Mouse (Mus musculus): ENCODE measurements around the gene Nudt14.

Gene Nudt14

GRCm38 (mm10) chr12:112912951-112913745 lies 28.8 kb downstream of the Nudt14 start:
- no peak for DNase-seq

- no peak for DNase-seq
Measured at GRCm38 (mm10) chr12:112911701-112912100, 30.2 kb downstream of the Nudt14 start.

GRCm38 (mm10) chr12:112908991-112909390 lies 32.9 kb downstream of the Nudt14 start:
- DNase-seq: no peak

DNA sequence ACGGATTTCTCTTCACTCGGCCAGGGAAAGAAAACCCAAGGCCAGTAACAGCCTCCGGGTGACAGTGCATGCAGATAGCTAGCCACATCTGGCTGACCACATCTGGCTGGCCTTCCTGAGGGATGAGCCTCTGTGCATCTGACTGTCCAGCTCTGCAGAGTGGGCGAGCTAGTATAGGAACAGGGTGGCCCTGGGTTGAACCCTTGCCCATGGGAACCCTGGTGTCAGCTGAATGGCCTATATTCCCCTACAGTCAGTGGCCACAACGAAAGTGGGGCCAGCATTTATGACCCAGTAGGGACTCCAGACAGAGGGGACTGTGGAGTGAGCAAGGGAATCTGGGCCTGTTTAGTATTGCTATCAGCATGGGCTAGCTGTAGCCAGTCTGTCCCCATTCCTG lies 36.9 kb downstream of the Nudt14 start:
- no peak for DNase-seq

DNA sequence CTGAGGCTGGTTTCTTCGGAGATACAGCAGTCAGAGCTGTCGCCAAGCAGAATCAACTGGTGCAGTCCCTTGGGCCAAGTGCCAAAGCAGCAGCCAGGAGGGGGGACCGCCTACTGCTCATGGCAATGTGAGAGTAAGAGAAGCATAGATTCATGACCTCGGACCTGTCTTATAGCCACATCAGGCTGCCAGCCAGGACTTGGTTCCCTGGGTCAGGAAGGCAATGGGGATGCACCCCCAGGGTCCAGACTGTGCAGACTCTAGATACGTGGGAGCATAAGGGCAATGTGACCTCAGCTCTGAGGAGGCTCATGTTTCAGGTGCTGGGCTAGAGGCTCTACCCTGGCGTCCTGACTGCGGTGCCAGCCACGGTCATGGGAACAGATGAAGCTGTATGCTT lies 38.0 kb downstream of the Nudt14 start:
- no peak for DNase-seq

- DNase-seq: no peak
Measured at GRCm38 (mm10) chr12:112900641-112901040, 41.3 kb downstream of the Nudt14 start.

- no peak for DNase-seq
Measured at GRCm38 (mm10) chr12:112898960-112899359, 43.0 kb downstream of the Nudt14 start.

- DNase-seq: no peak
Measured at GRCm38 (mm10) chr12:112898351-112898750, 43.6 kb downstream of the Nudt14 start.

- DNase-seq: peak; percentile 56 to 77
Measured at GRCm38 (mm10) chr12:112897522-112898212, 44.3 kb downstream of the Nudt14 start.

GRCm38 (mm10) chr12:112894969-112895368 lies 47.0 kb downstream of the Nudt14 start:
- peak in 1 of 2 experiments; percentile 44 for DNase-seq

DNA sequence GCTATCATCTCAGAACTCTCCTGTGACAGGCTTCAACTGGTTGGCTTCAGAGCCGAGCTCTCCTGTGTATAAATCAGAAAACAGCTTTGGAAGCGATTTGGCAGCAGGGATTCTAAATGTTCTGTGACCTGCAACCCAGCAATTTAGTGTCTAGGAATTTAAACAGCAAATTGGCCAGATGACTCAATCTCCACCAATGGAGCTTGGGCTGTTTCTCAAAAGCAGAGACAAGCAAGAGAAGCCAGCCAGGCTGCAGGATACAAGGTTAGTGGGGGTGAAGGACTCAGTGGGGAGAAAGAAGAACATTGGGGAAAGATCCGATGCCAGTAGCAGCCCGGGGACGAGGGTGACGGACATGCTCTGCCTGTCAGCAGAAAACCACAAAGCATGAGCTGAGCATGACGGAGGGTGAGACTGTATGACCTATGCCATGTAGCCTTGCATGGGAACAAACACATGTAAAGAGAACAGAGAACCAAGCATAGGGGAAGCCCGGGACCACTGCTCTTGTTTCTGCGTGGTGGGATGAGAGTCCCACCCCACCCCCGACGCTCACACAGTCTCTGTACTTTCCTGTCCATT lies 47.5 kb downstream of the Nudt14 start:
- no peak for DNase-seq

- DNase-seq: no peak
Measured at GRCm38 (mm10) chr12:112885465-112885864, 56.5 kb downstream of the Nudt14 start.

Data from kidney, postnatal 36 days (tissue).